Mouse (Mus musculus) C2C12 (cell line): ENCODE measurements around the gene Nav2. TPM values are rescaled to one million over a fixed set of nuclear protein-coding genes. Genes with fewer than 3 reads are reported as not detected.

ENCODE experiments used
- H3K27me3 ChIP-seq: one replicate; pipeline ENCODE4 v1.6.1; 2011; ENCODE audit not compliant: control insufficient read depth, insufficient read depth, insufficient read length
- H3K36me3 ChIP-seq: one replicate; pipeline ENCODE4 v1.6.1; 2011; ENCODE audit not compliant: control insufficient read depth, insufficient read depth
- H3K4me3 ChIP-seq: one replicate; pipeline ENCODE4 v1.5.1; 2011; ENCODE audit warnings: mild to moderate bottlenecking, control low read depth; ENCODE audit not compliant: poor library complexity, insufficient read depth, severe bottlenecking
- H3K79me2 ChIP-seq: one replicate; pipeline ENCODE4 v1.6.1; 2011; ENCODE audit not compliant: control insufficient read depth, insufficient read depth
- H3K79me3 ChIP-seq: one replicate; pipeline ENCODE4 v1.6.1; 2011; ENCODE audit warnings: low read depth, control low read depth
- H3ac ChIP-seq: one replicate; pipeline ENCODE3; 2011; ENCODE audit warnings: low read depth; ENCODE audit not compliant: control insufficient read depth, insufficient read length
- CEBPB ChIP-seq: IDR thresholded peaks from one replicate; pipeline ENCODE4 v1.6.1; 2011; ENCODE audit warnings: low read depth, mild to moderate bottlenecking, control low read depth, moderate library complexity
- CTCF ChIP-seq: IDR thresholded peaks from one replicate; pipeline ENCODE4 v1.5.1; 2011; ENCODE audit not compliant: control insufficient read depth, insufficient read depth, insufficient read length
- FOSL1 ChIP-seq: IDR thresholded peaks from one replicate; pipeline ENCODE4 v1.8.0; 2011; ENCODE audit warnings: mild to moderate bottlenecking, low read length; ENCODE audit not compliant: poor library complexity, insufficient read depth, severe bottlenecking
- MAX ChIP-seq: IDR thresholded peaks from one replicate; pipeline ENCODE4 v1.6.1; 2011; ENCODE audit warnings: mild to moderate bottlenecking, control low read depth
- MYOD1 ChIP-seq: IDR thresholded peaks from one replicate; pipeline ENCODE4 v1.6.1; 2011; ENCODE audit warnings: low read depth; ENCODE audit not compliant: control insufficient read depth, insufficient read length
- MYOG ChIP-seq: IDR thresholded peaks from one replicate; pipeline ENCODE4 v1.6.1; 2011; ENCODE audit not compliant: control insufficient read depth, insufficient read length; ENCODE audit errors: extremely low read depth
- USF1 ChIP-seq: IDR thresholded peaks from one replicate; pipeline ENCODE4 v1.6.1; 2011; ENCODE audit warnings: low read depth, mild to moderate bottlenecking, control low read depth, moderate library complexity
- polyA plus RNA-seq: library from polyadenylated mRNA; unstranded; fragments of >200 nt; fragmentation: generic; extraction: Trizol; gene quantifications from one replicate; pipeline ENCODE4 v1.2.1, GENCODE M21; 2012; ENCODE audit warnings: missing spikeins

Nav2 gene
- polyA plus RNA-seq, 1 experiment, result 4.7 TPM

GRCm38 (mm10) chr7:49586530-49587120 lies 678.1 kb downstream of the Nav2 start:
- Histone ChIP-seq H3K27me3 (no peaks in the 10 kb centered on the region), H3ac (no peak overlapping the region), H3K4me3 (no peak overlapping the region), H3K79me2 (no peaks in the 10 kb centered on the region), H3K79me3 (no peaks in the 10 kb centered on the region), H3K36me3 (no peaks in the 10 kb centered on the region)
- TF ChIP-seq FOSL1, result no peak
- TF ChIP-seq CTCF, result no peak
- no peak for TF ChIP-seq MAX
- no peak for TF ChIP-seq MYOD1
- no peak for TF ChIP-seq MYOG
- no peak for TF ChIP-seq USF1
- no peak for TF ChIP-seq CEBPB

- H3K27me3 ChIP-seq, result no peaks in the 10 kb centered on the region
- H3K79me3 ChIP-seq, result no peaks in the 10 kb centered on the region
- H3K79me2 ChIP-seq, result no peaks in the 10 kb centered on the region
- TF ChIP-seq MAX (no peak), CEBPB (no peak), MYOD1 (no peak), FOSL1 (no peak), USF1 (no peak), MYOG (no peak), CTCF (no peak)
- H3ac ChIP-seq, result no peak overlapping the region
- H3K4me3 ChIP-seq, result no peak overlapping the region
- H3K36me3 ChIP-seq, result no peaks in the 10 kb centered on the region
Observed at GRCm38 (mm10) chr7:49589635-49590034, 681.1 kb downstream of the Nav2 start.

GRCm38 (mm10) chr7:49597776-49598175 lies 689.3 kb downstream of the Nav2 start:
- Histone ChIP-seq H3ac (no peak overlapping the region), H3K79me3 (no peaks in the 10 kb centered on the region), H3K4me3 (no peak overlapping the region), H3K27me3 (no peaks in the 10 kb centered on the region), H3K79me2 (no peaks in the 10 kb centered on the region), H3K36me3 (peaks cover 4% of the 10 kb centered on the region)
- TF ChIP-seq MAX (no peak), MYOG (no peak), MYOD1 (no peak), CTCF (no peak), CEBPB (no peak), USF1 (no peak), FOSL1 (no peak)

- TF ChIP-seq CEBPB (no peak), CTCF (no peak), FOSL1 (no peak), MYOD1 (no peak), MAX (no peak), USF1 (no peak), MYOG (no peak)
- Histone ChIP-seq H3K36me3 (peaks cover 4% of the 10 kb centered on the region), H3K27me3 (no peaks in the 10 kb centered on the region), H3K79me2 (no peaks in the 10 kb centered on the region), H3K79me3 (no peaks in the 10 kb centered on the region), H3K4me3 (no peak overlapping the region), H3ac (no peak overlapping the region)
Observed at GRCm38 (mm10) chr7:49598225-49598624, 689.7 kb downstream of the Nav2 start.

DNA sequence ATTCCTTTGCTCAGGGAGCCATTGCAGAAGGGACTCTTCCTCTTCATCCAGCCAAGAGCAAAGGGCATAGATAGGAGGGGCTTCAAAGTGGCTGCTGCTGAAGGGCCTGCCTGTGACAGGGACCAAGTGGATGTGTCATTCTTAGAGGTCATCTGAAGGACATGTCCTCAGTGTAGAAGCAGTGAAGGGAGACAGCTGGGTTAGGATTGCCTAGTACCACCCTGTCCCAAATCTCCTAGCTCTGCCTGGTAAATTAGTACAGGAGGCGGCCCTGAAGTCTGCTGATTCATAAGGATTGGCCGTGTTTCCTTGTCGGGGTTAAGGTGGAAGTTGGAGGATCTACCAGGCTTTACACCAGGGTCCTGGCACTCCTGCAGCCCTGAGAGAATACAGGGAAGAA lies 691.4 kb downstream of the Nav2 start:
- no peaks in the 10 kb centered on the region for H3K79me3 ChIP-seq
- no peaks in the 10 kb centered on the region for H3K79me2 ChIP-seq
- no peak overlapping the region for H3K4me3 ChIP-seq
- H3ac ChIP-seq, result no peak overlapping the region
- TF ChIP-seq CEBPB (no peak), MAX (no peak), MYOD1 (no peak), USF1 (no peak), FOSL1 (no peak)
- no peaks in the 10 kb centered on the region for H3K27me3 ChIP-seq
- H3K36me3 ChIP-seq, result peaks cover 4% of the 10 kb centered on the region

DNA sequence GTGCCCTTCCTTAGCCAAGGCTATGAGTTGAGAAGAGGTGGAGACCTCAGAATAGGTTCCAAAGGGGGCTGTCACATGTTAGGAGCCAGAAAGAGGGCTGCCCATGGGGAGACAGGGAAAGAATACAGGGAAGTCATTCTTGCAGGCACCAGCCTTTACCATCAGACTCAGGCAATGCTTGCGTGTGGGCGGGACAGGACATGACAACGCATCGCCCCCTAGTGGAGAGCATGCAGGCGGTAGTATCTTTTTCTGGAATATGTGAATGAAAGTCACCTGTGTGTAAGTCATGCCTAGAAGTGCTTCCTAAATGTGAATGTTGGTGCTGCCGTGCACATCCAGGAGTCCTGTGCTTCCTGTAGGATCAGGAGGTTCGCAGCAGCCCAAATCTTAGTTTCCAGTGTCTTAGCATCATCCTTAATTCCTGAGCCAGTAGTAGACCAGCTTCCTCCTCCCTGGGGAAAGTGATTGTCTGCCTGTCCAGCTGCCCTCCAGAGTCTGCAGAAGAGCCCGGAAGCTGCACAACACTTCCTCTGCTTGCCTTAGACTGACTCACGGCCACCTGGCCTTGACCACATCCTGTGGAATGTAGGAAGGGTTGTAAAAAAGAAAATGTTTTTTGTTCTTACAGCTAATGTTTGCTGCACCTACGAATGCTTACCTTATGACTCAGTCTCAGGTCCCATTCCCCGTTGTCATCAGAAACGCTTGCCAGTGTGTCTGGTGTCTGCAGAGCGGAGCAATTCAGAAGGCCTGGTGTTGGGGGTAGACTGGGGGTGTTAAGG lies 692.9 kb downstream of the Nav2 start:
- TF ChIP-seq FOSL1, result no peak
- no peak for TF ChIP-seq USF1
- TF ChIP-seq CEBPB, result no peak
- TF ChIP-seq MYOG, result no peak
- TF ChIP-seq MYOD1, result peak; percentile 67
- TF ChIP-seq MAX, result no peak
- peak; percentile 72 for TF ChIP-seq CTCF
- H3K27me3 ChIP-seq, result no peaks in the 10 kb centered on the region
- peaks cover 4% of the 10 kb centered on the region for H3K36me3 ChIP-seq
- H3K79me2 ChIP-seq, result no peaks in the 10 kb centered on the region
- no peaks in the 10 kb centered on the region for H3K79me3 ChIP-seq
- H3K4me3 ChIP-seq, result no peak overlapping the region
- H3ac ChIP-seq, result no peak overlapping the region
